Mouse (Mus musculus) lung, postnatal 0 days (tissue): ENCODE results near the gene Hoga1. TPM values are rescaled to one million over a fixed set of nuclear protein-coding genes. Genes with fewer than 3 reads are reported as not detected.

Experiments
- ATAC-seq: fragments of 200-750 bp; cut with Nextera tagmentation; 2 replicates; pipeline ENCODE4 v1.8.0; 2017; ENCODE audit warnings: moderate library complexity
- DNase-seq: peaks from one replicate; pipeline ENCODE4 v3.0.0-alpha.2; 2016; ENCODE audit warnings: low spot score
- H3K27ac ChIP-seq: fragments of 300-500 bp; sonication (generic); 2 replicates; pipeline ENCODE4 v1.5.1; 2014; ENCODE audit warnings: antibody characterized with exemption, mild to moderate bottlenecking, low read length, mixed read lengths
- H3K27me3 ChIP-seq: fragments of 300-500 bp; sonication (generic); replicated peaks from 2 replicates; pipeline ENCODE4 v1.6.1; 2014; ENCODE audit warnings: low read length, mixed read lengths; ENCODE audit not compliant: insufficient read depth
- H3K36me3 ChIP-seq: fragments of 300-500 bp; sonication (generic); 2 replicates; pipeline ENCODE4 v1.6.1; 2014; ENCODE audit warnings: low read length, mixed read lengths; ENCODE audit not compliant: insufficient read depth
- H3K4me1 ChIP-seq: fragments of 300-500 bp; sonication (generic); 2 replicates; pipeline ENCODE4 v1.6.1; 2014; ENCODE audit warnings: antibody characterized with exemption, low read depth, low read length, mixed read lengths; ENCODE audit not compliant: insufficient read depth
- H3K4me2 ChIP-seq: fragments of 300-500 bp; sonication (generic); replicated peaks from 2 replicates; pipeline ENCODE4 v1.6.1; 2014; ENCODE audit warnings: low read depth, mild to moderate bottlenecking, low read length, moderate library complexity, mixed read lengths
- H3K4me3 ChIP-seq: fragments of 300-500 bp; sonication (generic); 2 replicates; pipeline ENCODE4 v1.5.1; 2014; ENCODE audit warnings: low read depth, low read length
- H3K9ac ChIP-seq: fragments of 300-500 bp; sonication (generic); replicated peaks from 2 replicates; pipeline ENCODE4 v1.6.1; 2014; ENCODE audit warnings: low read depth, mild to moderate bottlenecking
- H3K9me3 ChIP-seq: fragments of 300-500 bp; sonication (generic); 2 replicates; pipeline ENCODE4 v1.6.1; 2016; ENCODE audit warnings: low read length, mixed read lengths
- CTCF ChIP-seq: IDR thresholded peaks from 2 replicates; pipeline ENCODE4 v1.5.1; 2016; ENCODE audit warnings: antibody characterized with exemption, mild to moderate bottlenecking
- EP300 ChIP-seq: IDR thresholded peaks from 2 replicates; pipeline ENCODE4 v1.6.1; 2016; ENCODE audit warnings: antibody characterized with exemption, mild to moderate bottlenecking, control low read depth
- WGBS: fragments of 180-500 bp; shearing (Covaris S2); extraction: QIAGEN DNeasy Blood & Tissue Kit; methylation state at CpG from one replicate; pipeline ENCODE4 v1.1.7; 2014; 5-methylcytosine and 5-hydroxymethylcytosine counted together
- polyA plus RNA-seq: library from polyadenylated mRNA; unstranded; fragments of >200 nt; fragmentation: Nextera tagmentation; extraction: Ambion mirVana; gene quantifications from 2 replicates; pipeline ENCODE4 v1.2.1, GENCODE M21; 2015

Hoga1 gene
- polyA plus RNA-seq, 1 experiment from 2014 or later: 6.4 TPM

DNA sequence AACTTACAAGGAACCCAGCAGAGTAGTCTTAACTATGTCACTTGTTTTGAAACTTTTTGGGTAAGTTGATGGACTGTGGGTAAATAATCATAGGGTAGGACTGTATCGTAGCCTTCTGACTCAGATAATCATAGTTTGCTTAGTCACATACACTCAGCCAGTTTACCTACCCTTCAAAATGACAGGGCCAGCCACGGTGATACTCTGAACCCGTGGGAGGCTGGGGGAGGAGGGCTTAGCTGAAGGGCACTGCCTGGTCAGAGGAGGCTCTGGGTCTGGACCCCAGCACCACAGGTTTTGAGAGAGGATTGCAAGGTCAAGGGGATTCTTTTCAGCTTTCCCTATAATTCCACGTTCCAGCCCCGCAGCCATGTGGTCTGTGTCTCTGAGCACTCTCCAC is 73.2 kb downstream of the Hoga1 start:
- no peak for ATAC-seq
- 65% methylated on average over 5 of the region's 5 CpGs for WGBS

DNA sequence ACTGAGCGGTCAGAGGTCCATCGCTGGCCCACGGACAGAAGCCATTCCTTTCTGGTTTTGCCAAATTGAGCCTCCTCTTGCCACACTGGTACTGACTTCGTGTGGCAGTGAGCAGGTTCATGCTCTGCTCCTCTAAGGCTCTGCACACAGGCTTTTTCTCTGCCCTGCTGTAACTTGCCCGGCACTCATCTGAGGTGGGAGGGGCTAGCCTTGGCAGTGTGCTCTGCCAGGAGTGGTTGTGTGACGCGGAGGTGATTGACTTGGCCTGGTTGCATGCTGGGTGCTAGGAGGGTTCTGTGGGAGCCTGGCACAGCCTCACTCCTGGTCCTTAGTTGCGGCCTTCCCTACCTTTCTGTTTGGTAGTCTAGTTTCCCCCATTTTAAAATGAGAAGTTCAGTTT is 75.0 kb downstream of the Hoga1 start:
- H3K4me2 ChIP-seq: no peak overlapping the region
- H3K36me3 ChIP-seq: peaks cover 8% of the 10 kb centered on the region
- WGBS: 70% methylated on average over 8 of the region's 8 CpGs
- 0 out of 2 replicates have a peak, but pooled peaks cover 2% of the 10 kb centered on the region for H3K4me1 ChIP-seq
- ATAC-seq (peak; percentile 64), DNase-seq (peak; percentile 64)
- H3K4me3 ChIP-seq: no peak overlapping the region
- H3K9ac ChIP-seq: no peak overlapping the region
- H3K27ac ChIP-seq: no peak overlapping the region
- TF ChIP-seq CTCF: no peak
- TF ChIP-seq EP300: no peak
- H3K27me3 ChIP-seq: no peaks in the 10 kb centered on the region
- no peaks in the 10 kb centered on the region for H3K9me3 ChIP-seq

More for the DNA sequence above, 73.2 kb downstream of the Hoga1 start:
- Histone ChIP-seq H3K9ac (no peak overlapping the region), H3K36me3 (peaks cover 6% of the 10 kb centered on the region), H3K27me3 (no peaks in the 10 kb centered on the region), H3K4me1 (0 out of 2 replicates have a peak, but pooled peaks cover 2% of the 10 kb centered on the region), H3K27ac (no peak overlapping the region), H3K4me2 (no peak overlapping the region), H3K9me3 (no peaks in the 10 kb centered on the region), H3K4me3 (no peak overlapping the region)
- DNase-seq: no peak
- TF ChIP-seq EP300 (no peak), CTCF (no peak)

Other genes starting within 250 kb of the Hoga1 start
- gene Arhgap19, start 243.6 kb upstream of the Hoga1 start, polyA plus RNA-seq: 2.1 and 2.8 TPM in 2 replicates
- gene Frat1, start 215.6 kb upstream of the Hoga1 start, polyA plus RNA-seq: 12.8 and 14.1 TPM in 2 replicates
- gene Frat2, start 197.5 kb upstream of the Hoga1 start, polyA plus RNA-seq: 4.6 and 5.9 TPM in 2 replicates
- 2.7 and 2.9 TPM in 2 replicates for gene Rrp12, start 149.4 kb upstream of the Hoga1 start, polyA plus RNA-seq
- gene Pgam1, start 133.7 kb upstream of the Hoga1 start, polyA plus RNA-seq: 152 TPM in 2 replicates
- gene Exosc1, start 112.2 kb upstream of the Hoga1 start, polyA plus RNA-seq: 43.4 and 45.2 TPM in 2 replicates
- 46.9 and 55.1 TPM in 2 replicates for gene Zdhhc16, start 112.1 kb upstream of the Hoga1 start, polyA plus RNA-seq
- 12.8 and 16.5 TPM in 2 replicates for gene Mms19, start 64.5 kb upstream of the Hoga1 start, polyA plus RNA-seq
- 21.3 and 23.2 TPM in 2 replicates for gene Ubtd1, start 63.8 kb upstream of the Hoga1 start, polyA plus RNA-seq
- 0.53 and 0.62 TPM in 2 replicates for gene Ankrd2, start 9.6 kb upstream of the Hoga1 start, polyA plus RNA-seq
- 0.10 and 0.14 TPM in 2 replicates for gene 4933411K16Rik, start 6.6 kb downstream of the Hoga1 start, polyA plus RNA-seq
- 5.5 and 5.8 TPM in 2 replicates for gene Morn4, start 40.7 kb downstream of the Hoga1 start, polyA plus RNA-seq
- 24.2 and 24.6 TPM in 2 replicates for gene Pi4k2a, start 44.9 kb downstream of the Hoga1 start, polyA plus RNA-seq
- 114 and 135 TPM in 2 replicates for gene Avpi1, start 83.4 kb downstream of the Hoga1 start, polyA plus RNA-seq
- 23.0 and 23.1 TPM in 2 replicates for gene Marveld1, start 101.8 kb downstream of the Hoga1 start, polyA plus RNA-seq
- 25.3 and 27.7 TPM in 2 replicates for gene Zfyve27, start 118.3 kb downstream of the Hoga1 start, polyA plus RNA-seq
- gene Sfrp5, start 156.6 kb downstream of the Hoga1 start, polyA plus RNA-seq: 0.18 TPM in 1 of 2 replicates, not detected in the other
- 0.06 TPM in 1 of 2 replicates, not detected in the other for gene Golga7b, start 202.0 kb downstream of the Hoga1 start, polyA plus RNA-seq